In the genomic region with DNA sequence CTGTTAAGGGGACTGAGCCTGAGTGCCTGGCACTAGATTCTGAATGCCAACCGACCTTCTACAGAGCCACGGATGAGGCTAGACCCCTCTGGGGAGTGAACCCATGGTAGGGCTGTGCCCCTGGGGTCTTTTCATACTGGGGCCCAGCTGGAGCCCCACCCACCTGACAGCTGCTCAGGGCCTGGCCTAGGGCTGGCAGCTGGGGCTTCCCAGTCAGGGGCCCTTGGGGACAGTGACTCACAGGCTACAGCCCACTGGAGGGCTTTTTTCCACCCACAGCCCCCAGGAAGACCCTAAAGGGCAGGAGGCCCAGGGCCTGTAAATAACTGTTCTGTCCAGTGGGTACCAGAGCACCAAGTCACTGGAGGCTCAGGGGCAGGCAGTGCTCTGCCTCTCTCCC, we compare ENCODE assay signal across 8 mouse cellular contexts.
DNase-seq lines count a peak whose midpoint lies in the region; ATAC-seq and TF ChIP-seq lines count a peak whose summit lies in the region.

No protein-coding gene starts in this region.

- 0 out of 2 replicates have a peak, but pooled peaks have one; percentile 16 for ATAC-seq in limb, embryonic 14.5 days (ENCODE audit: low FRiP score, low read depth)
- no peak for ATAC-seq in stomach, embryonic 16.5 days (ENCODE audit: insufficient read depth, low FRiP score)

- H3K4me2 ChIP-seq in limb, embryonic 14.5 days (replicated peaks; ENCODE audit: low read depth, low read length, severe bottlenecking) = no peak overlapping the region
- H3K4me2 ChIP-seq in stomach, embryonic 16.5 days (ENCODE audit: low read depth, low read length) = no peak overlapping the region

- DNase-seq in adrenal gland, adult 2 months = peak; percentile 19
- DNase-seq in adrenal gland, postnatal 4 days (ENCODE audit: low spot score in 2 of 2) = no peak
- peak; percentile 50 for DNase-seq in thymus, postnatal 14 days
- DNase-seq in thymus, adult 18-20 months = no peak
- DNase-seq in limb, embryonic 14.5 days (ENCODE audit: low spot score) = no peak
- DNase-seq in layer of hippocampus, adult 11-12 months (ENCODE audit: low spot score) = no peak
- no peak for DNase-seq in right cerebral cortex, postnatal 36 days (ENCODE audit: low spot score in 2 of 2)

- WGBS in limb, embryonic 14.5 days = 83% methylated on average over 2 of the region's 2 CpGs
- 66% methylated on average over 2 of the region's 2 CpGs for WGBS in stomach, embryonic 16.5 days

- H3K27me3 ChIP-seq in limb, embryonic 14.5 days (ENCODE audit: control insufficient read depth, insufficient read depth, low read length) = no peaks in the 10 kb centered on the region
- no peaks in the 10 kb centered on the region for H3K27me3 ChIP-seq in stomach, embryonic 16.5 days (ENCODE audit: control insufficient read depth, insufficient read depth, low read length)

- no peak overlapping the region for H3K4me3 ChIP-seq in limb, embryonic 14.5 days (replicated peaks; ENCODE audit: low read length)
- H3K4me3 ChIP-seq in stomach, embryonic 16.5 days (replicated peaks; ENCODE audit: low read length) = no peak overlapping the region

- H3K9ac ChIP-seq in limb, embryonic 14.5 days (ENCODE audit: low read depth, low read length, severe bottlenecking) = no peak overlapping the region
- H3K9ac ChIP-seq in stomach, embryonic 16.5 days (ENCODE audit: low read length) = 0 out of 2 replicates have a peak overlapping the region, but pooled peaks have one; percentile 4

- H3K27ac ChIP-seq in limb, embryonic 14.5 days (replicated peaks; ENCODE audit: low read depth, low read length) = 0 out of 2 replicates have a peak overlapping the region, but pooled peaks have one; percentile 67
- peak overlapping the region; percentile 67 for H3K27ac ChIP-seq in stomach, embryonic 16.5 days (ENCODE audit: low read length)

- H3K36me3 ChIP-seq in limb, embryonic 14.5 days (ENCODE audit: control insufficient read depth, insufficient read depth, low read length) = no peaks in the 10 kb centered on the region
- H3K36me3 ChIP-seq in stomach, embryonic 16.5 days (ENCODE audit: control insufficient read depth, insufficient read depth, low read length) = no peaks in the 10 kb centered on the region

- no peaks in the 10 kb centered on the region for H3K9me3 ChIP-seq in limb, embryonic 14.5 days (ENCODE audit: control insufficient read depth, low read length)
- H3K9me3 ChIP-seq in stomach, embryonic 16.5 days (replicated peaks; ENCODE audit: control insufficient read depth, low read length) = no peaks in the 10 kb centered on the region

- TF ChIP-seq POLR2A in limb, embryonic 14.5 days (IDR thresholded peaks at IDR 0.05; ENCODE audit: borderline replicate concordance, extremely low read depth, insufficient read depth, insufficient read length) = no peak

- H3K4me1 ChIP-seq in limb, embryonic 14.5 days (ENCODE audit: control insufficient read depth, insufficient read depth, low read length) = peaks cover 30% of the 10 kb centered on the region
- H3K4me1 ChIP-seq in stomach, embryonic 16.5 days (ENCODE audit: control insufficient read depth, insufficient read depth, low read length) = peaks cover 16% of the 10 kb centered on the region

Comparison
In these comparisons a context has a peak if more than half of its experiments do, and no peak if none do; other contexts are left out.
1. DNase-seq: peak in adrenal gland, adult 2 months (single experiment) and thymus, postnatal 14 days (single experiment); none in adrenal gland, postnatal 4 days (0 of 2), thymus, adult 18-20 months (0 of 2), limb, embryonic 14.5 days (single experiment), layer of hippocampus, adult 11-12 months (single experiment) and right cerebral cortex, postnatal 36 days (0 of 2).